Mouse (Mus musculus) forebrain, embryonic 12.5 days (tissue): ENCODE data around the gene Cdk8. TPM values are rescaled to one million over a fixed set of nuclear protein-coding genes. Genes with fewer than 3 reads are reported as not detected.

Source experiments
- ATAC-seq: fragments of 200-750 bp; cut with Nextera tagmentation; 2 replicates; pipeline ENCODE4 v1.8.0; 2017; ENCODE audit warnings: moderate TSS enrichment; ENCODE audit not compliant: low FRiP score
- H3K27ac ChIP-seq: fragments of 300-500 bp; sonication (generic); 2 replicates; pipeline ENCODE4 v1.5.1; 2016; ENCODE audit warnings: mild to moderate bottlenecking
- H3K27me3 ChIP-seq: fragments of 300-500 bp; sonication (generic); 2 replicates; pipeline ENCODE4 v1.6.1; 2016; ENCODE audit warnings: mild to moderate bottlenecking
- H3K36me3 ChIP-seq: fragments of 300-500 bp; sonication (generic); replicated peaks from 2 replicates; pipeline ENCODE4 v1.6.1; 2016; ENCODE audit warnings: mild to moderate bottlenecking
- H3K4me1 ChIP-seq: fragments of 300-500 bp; sonication (generic); 2 replicates; pipeline ENCODE4 v1.6.1; 2016
- H3K4me2 ChIP-seq: fragments of 300-500 bp; sonication (generic); 2 replicates; pipeline ENCODE4 v1.6.1; 2016; ENCODE audit warnings: mild to moderate bottlenecking, moderate library complexity
- H3K4me3 ChIP-seq: fragments of 300-500 bp; sonication (generic); replicated peaks from 2 replicates; pipeline ENCODE4 v1.5.1; 2016; ENCODE audit warnings: mild to moderate bottlenecking
- H3K9ac ChIP-seq: fragments of 300-500 bp; sonication (generic); 2 replicates; pipeline ENCODE4 v1.6.1; 2016; ENCODE audit warnings: mild to moderate bottlenecking
- H3K9me3 ChIP-seq: fragments of 300-500 bp; sonication (generic); 2 replicates; pipeline ENCODE4 v1.6.1; 2016
- WGBS: fragments of 180-500 bp; shearing (Covaris S2); methylation state at CpG from one replicate; pipeline ENCODE4 v1.1.7; 2016; 5-methylcytosine and 5-hydroxymethylcytosine counted together
- polyA plus RNA-seq: library from polyadenylated mRNA; unstranded; fragments of >200 nt; fragmentation: Nextera tagmentation; extraction: Ambion mirVana; gene quantifications from 2 replicates; pipeline ENCODE4 v1.2.1, GENCODE M21; 2016

The Cdk8 gene
- polyA plus RNA-seq, 1 experiment from 2014 or later: 33.4 TPM

GRCm38 (mm10) chr5:146220501-146220878 is 10.5 kb upstream of the Cdk8 start:
- Histone ChIP-seq H3K27ac (0 out of 2 replicates have a peak overlapping the region, but pooled peaks have one; percentile 95), H3K9me3 (no peaks in the 10 kb centered on the region), H3K4me1 (peaks cover 12% of the 10 kb centered on the region), H3K4me2 (peak overlapping the region; percentile 65), H3K4me3 (peak overlapping the region; percentile 68), H3K9ac (peak overlapping the region; percentile 72), H3K36me3 (peaks cover 28% of the 10 kb centered on the region), H3K27me3 (no peaks in the 10 kb centered on the region)
- ATAC-seq: peak; percentile 55; the same call in 1 of the 2 replicates
- WGBS: 6% methylated on average over 13 of the region's 13 CpGs

- H3K4me1 ChIP-seq: peaks cover 12% of the 10 kb centered on the region
- peak; percentile 100 for ATAC-seq
- no peaks in the 10 kb centered on the region for H3K9me3 ChIP-seq
- H3K36me3 ChIP-seq: peaks cover 22% of the 10 kb centered on the region
- H3K9ac ChIP-seq: peak within 1 kb of the TSS; percentile 72
- peak within 1 kb of the TSS; percentile 68 for H3K4me3 ChIP-seq
- under 1% methylated on average over 67 of the region's 67 CpGs for WGBS
- peak within 1 kb of the TSS; percentile 95 for H3K27ac ChIP-seq
- H3K4me2 ChIP-seq: peak within 1 kb of the TSS; percentile 65
- H3K27me3 ChIP-seq: no peaks in the 10 kb centered on the region
These were observed 9.9 kb upstream of the Cdk8 start, which contains the start of gene Rnf6 for GRCm38 (mm10) chr5:146220879-146221714. Gene Rnf6 (minus strand): TSS chr5:146221555.

- peak overlapping the region; percentile 65 for H3K4me2 ChIP-seq
- WGBS: 30% methylated on average over 6 of the region's 6 CpGs
- peaks cover 12% of the 10 kb centered on the region for H3K4me1 ChIP-seq
- no peak for ATAC-seq
- no peaks in the 10 kb centered on the region for H3K27me3 ChIP-seq
- H3K9me3 ChIP-seq: no peaks in the 10 kb centered on the region
- peak overlapping the region; percentile 95 for H3K27ac ChIP-seq
- H3K36me3 ChIP-seq: peaks cover 19% of the 10 kb centered on the region
- H3K9ac ChIP-seq: peak overlapping the region; percentile 72
- H3K4me3 ChIP-seq: peak overlapping the region; percentile 68
These were observed 9.3 kb upstream of the Cdk8 start for GRCm38 (mm10) chr5:146221722-146222121.

- WGBS: 93% methylated on average over 5 of the region's 5 CpGs
- H3K4me3 ChIP-seq: no peak overlapping the region
- H3K9me3 ChIP-seq: no peaks in the 10 kb centered on the region
- no peak overlapping the region for H3K27ac ChIP-seq
- no peak overlapping the region for H3K9ac ChIP-seq
- H3K4me2 ChIP-seq: no peak overlapping the region
- peaks cover 6% of the 10 kb centered on the region; the same call in 1 of the 2 replicates for H3K36me3 ChIP-seq
- ATAC-seq: no peak
- H3K4me1 ChIP-seq: peaks cover 12% of the 10 kb centered on the region
- no peaks in the 10 kb centered on the region for H3K27me3 ChIP-seq
These were observed 7.2 kb upstream of the Cdk8 start for GRCm38 (mm10) chr5:146223786-146224185.

- Histone ChIP-seq H3K9ac (no peak overlapping the region), H3K36me3 (no peaks in the 10 kb centered on the region), H3K4me2 (no peak overlapping the region), H3K27ac (no peak overlapping the region), H3K9me3 (no peaks in the 10 kb centered on the region), H3K27me3 (no peaks in the 10 kb centered on the region), H3K4me3 (no peak overlapping the region), H3K4me1 (peaks cover 5% of the 10 kb centered on the region; the same call in 1 of the 2 replicates)
- 79% methylated on average over 8 of the region's 8 CpGs for WGBS
- no peak for ATAC-seq
These were observed 3.5 kb upstream of the Cdk8 start for GRCm38 (mm10) chr5:146227496-146227895.

GRCm38 (mm10) chr5:146229869-146230650 is 970 bp upstream of the Cdk8 start:
- H3K27ac ChIP-seq: peak overlapping the region; percentile 99
- no peaks in the 10 kb centered on the region for H3K27me3 ChIP-seq
- 59% methylated on average over 17 of the region's 17 CpGs for WGBS
- H3K4me3 ChIP-seq: peak overlapping the region; percentile 95
- ATAC-seq: no peak
- H3K9me3 ChIP-seq: no peaks in the 10 kb centered on the region
- peaks cover 15% of the 10 kb centered on the region for H3K4me1 ChIP-seq
- no peaks in the 10 kb centered on the region for H3K36me3 ChIP-seq
- H3K4me2 ChIP-seq: peak overlapping the region; percentile 62
- peak overlapping the region; percentile 92 for H3K9ac ChIP-seq

GRCm38 (mm10) chr5:146231655-146231996 is 596 bp downstream of the Cdk8 start:
- H3K4me3 ChIP-seq: peak overlapping the region; percentile 95
- peak; percentile 40 for ATAC-seq
- H3K27ac ChIP-seq: peak overlapping the region; percentile 99
- H3K9me3 ChIP-seq: no peaks in the 10 kb centered on the region
- H3K4me2 ChIP-seq: peak overlapping the region; percentile 62
- H3K9ac ChIP-seq: peak overlapping the region; percentile 92
- 0% methylated on average over 19 of the region's 19 CpGs for WGBS
- H3K4me1 ChIP-seq: peaks cover 20% of the 10 kb centered on the region
- no peaks in the 10 kb centered on the region for H3K27me3 ChIP-seq
- H3K36me3 ChIP-seq: no peaks in the 10 kb centered on the region

GRCm38 (mm10) chr5:146232056-146232675 is 1.1 kb downstream of the Cdk8 start:
- 0 out of 2 replicates have a peak, but pooled peaks cover 1% of the 10 kb centered on the region for H3K36me3 ChIP-seq
- peak overlapping the region; percentile 92 for H3K9ac ChIP-seq
- H3K4me1 ChIP-seq: peaks cover 24% of the 10 kb centered on the region
- ATAC-seq: no peak
- peak overlapping the region; percentile 95 for H3K4me3 ChIP-seq
- no peak overlapping the region for H3K27ac ChIP-seq
- no peaks in the 10 kb centered on the region for H3K9me3 ChIP-seq
- WGBS: 37% methylated on average over 6 of the region's 6 CpGs
- peak overlapping the region; percentile 62 for H3K4me2 ChIP-seq
- H3K27me3 ChIP-seq: no peaks in the 10 kb centered on the region

GRCm38 (mm10) chr5:146232816-146233215 is 1.8 kb downstream of the Cdk8 start:
- no peaks in the 10 kb centered on the region for H3K27me3 ChIP-seq
- no peak overlapping the region for H3K27ac ChIP-seq
- WGBS: 70% methylated on average over 11 of the region's 11 CpGs
- peaks cover 25% of the 10 kb centered on the region for H3K4me1 ChIP-seq
- ATAC-seq: no peak
- peak overlapping the region; percentile 62 for H3K4me2 ChIP-seq
- H3K9me3 ChIP-seq: no peaks in the 10 kb centered on the region
- 0 out of 2 replicates have a peak, but pooled peaks cover 4% of the 10 kb centered on the region for H3K36me3 ChIP-seq
- H3K9ac ChIP-seq: 0 out of 2 replicates have a peak overlapping the region, but pooled peaks have one; percentile 33
- peak overlapping the region; percentile 95 for H3K4me3 ChIP-seq

- H3K36me3 ChIP-seq: 0 out of 2 replicates have a peak, but pooled peaks cover 4% of the 10 kb centered on the region
- WGBS: 75% methylated on average over 1 of the region's 1 CpGs
These were observed 3.3 kb downstream of the Cdk8 start for GRCm38 (mm10) chr5:146234336-146234735.

GRCm38 (mm10) chr5:146238274-146238673 is 7.2 kb downstream of the Cdk8 start:
- Histone ChIP-seq H3K4me2 (no peak overlapping the region), H3K27ac (no peak overlapping the region), H3K4me3 (no peak overlapping the region), H3K4me1 (peaks cover 14% of the 10 kb centered on the region; the same call in 1 of the 2 replicates), H3K9me3 (no peaks in the 10 kb centered on the region), H3K9ac (no peak overlapping the region), H3K27me3 (no peaks in the 10 kb centered on the region), H3K36me3 (0 out of 2 replicates have a peak, but pooled peaks cover 4% of the 10 kb centered on the region)
- no peak for ATAC-seq
- WGBS: 90% methylated on average over 10 of the region's 10 CpGs

More at GRCm38 (mm10) chr5:146234336-146234735, 3.3 kb downstream of the Cdk8 start:
- H3K4me2 ChIP-seq: no peak overlapping the region
- no peaks in the 10 kb centered on the region for H3K27me3 ChIP-seq
- no peak overlapping the region for H3K27ac ChIP-seq
- peaks cover 25% of the 10 kb centered on the region for H3K4me1 ChIP-seq
- ATAC-seq: no peak
- H3K9me3 ChIP-seq: no peaks in the 10 kb centered on the region
- H3K9ac ChIP-seq: no peak overlapping the region
- H3K4me3 ChIP-seq: no peak overlapping the region

- Histone ChIP-seq H3K4me3 (no peak overlapping the region), H3K4me2 (no peak overlapping the region), H3K27ac (no peak overlapping the region), H3K36me3 (0 out of 2 replicates have a peak, but pooled peaks cover 4% of the 10 kb centered on the region), H3K9ac (no peak overlapping the region), H3K9me3 (no peaks in the 10 kb centered on the region), H3K27me3 (no peaks in the 10 kb centered on the region), H3K4me1 (peaks cover 6% of the 10 kb centered on the region; the same call in 1 of the 2 replicates)
- WGBS: 97% methylated on average over 2 of the region's 2 CpGs
- no peak for ATAC-seq
These were observed 9.7 kb downstream of the Cdk8 start for GRCm38 (mm10) chr5:146240771-146241170.
